Mouse (Mus musculus): ENCODE data around the gene Scn3b. TPM values are rescaled to one million over a fixed set of nuclear protein-coding genes. Genes with fewer than 3 reads are reported as not detected.

Scn3b gene
- polyA plus RNA-seq, 1 experiment = 0.38 TPM

- peak; percentile 99 for TF ChIP-seq CTCF (conservative IDR thresholded peaks at IDR 0.05; ENCODE audit: insufficient read depth, insufficient read length, low read depth, low read length)
- TF ChIP-seq POLR2A (IDR thresholded peaks at IDR 0.05; ENCODE audit: low read depth, low read length) = no peak
- no peak overlapping the region for H3K4me3 ChIP-seq (ENCODE audit: insufficient read depth, low read depth, low read length)
- H3K27ac ChIP-seq (ENCODE audit: insufficient read depth, low read depth, low read length) = no peak overlapping the region
- H3K36me3 ChIP-seq (ENCODE audit: control insufficient read depth, insufficient read depth, low read length) = no peaks in the 10 kb centered on the region
- 55% methylated on average over 19 of the region's 19 CpGs for WGBS
- no peaks in the 10 kb centered on the region for H3K27me3 ChIP-seq (replicated peaks; ENCODE audit: control insufficient read depth, insufficient read depth, low read length)
- DNase-seq = peak; percentile 94
- H3K4me1 ChIP-seq (ENCODE audit: control insufficient read depth, insufficient read depth, low read length) = peaks cover 14% of the 10 kb centered on the region
Observed at GRCm38 (mm10) chr9:40330609-40331382, 61.8 kb downstream of the Scn3b start.

- H3K36me3 ChIP-seq (ENCODE audit: control insufficient read depth, insufficient read depth, low read length) = no peaks in the 10 kb centered on the region
- H3K4me1 ChIP-seq (ENCODE audit: control insufficient read depth, insufficient read depth, low read length) = peaks cover 20% of the 10 kb centered on the region
- H3K4me3 ChIP-seq (ENCODE audit: insufficient read depth, low read depth, low read length) = no peak overlapping the region
- no peaks in the 10 kb centered on the region for H3K27me3 ChIP-seq (replicated peaks; ENCODE audit: control insufficient read depth, insufficient read depth, low read length)
- TF ChIP-seq CTCF (conservative IDR thresholded peaks at IDR 0.05; ENCODE audit: insufficient read depth, insufficient read length, low read depth, low read length) (no peak), POLR2A (IDR thresholded peaks at IDR 0.05; ENCODE audit: low read depth, low read length) (no peak)
- no peak for DNase-seq
- no peak overlapping the region for H3K27ac ChIP-seq (ENCODE audit: insufficient read depth, low read depth, low read length)
- WGBS = 78% methylated on average over 15 of the region's 15 CpGs
Observed at GRCm38 (mm10) chr9:40331411-40332286, 62.6 kb downstream of the Scn3b start.

GRCm38 (mm10) chr9:40332326-40332725 lies 63.3 kb downstream of the Scn3b start:
- WGBS = 88% methylated on average over 4 of the region's 4 CpGs
- Histone ChIP-seq H3K27ac (ENCODE audit: insufficient read depth, low read depth, low read length) (no peak overlapping the region), H3K27me3 (replicated peaks; ENCODE audit: control insufficient read depth, insufficient read depth, low read length) (no peaks in the 10 kb centered on the region), H3K4me1 (ENCODE audit: control insufficient read depth, insufficient read depth, low read length) (peaks cover 25% of the 10 kb centered on the region), H3K4me3 (ENCODE audit: insufficient read depth, low read depth, low read length) (no peak overlapping the region), H3K36me3 (ENCODE audit: control insufficient read depth, insufficient read depth, low read length) (no peaks in the 10 kb centered on the region)
- DNase-seq = no peak
- TF ChIP-seq CTCF (conservative IDR thresholded peaks at IDR 0.05; ENCODE audit: insufficient read depth, insufficient read length, low read depth, low read length) (no peak), POLR2A (IDR thresholded peaks at IDR 0.05; ENCODE audit: low read depth, low read length) (no peak)

GRCm38 (mm10) chr9:40332731-40333648 lies 64.0 kb downstream of the Scn3b start:
- TF ChIP-seq CTCF (conservative IDR thresholded peaks at IDR 0.05; ENCODE audit: insufficient read depth, insufficient read length, low read depth, low read length) = no peak
- TF ChIP-seq POLR2A (IDR thresholded peaks at IDR 0.05; ENCODE audit: low read depth, low read length) = no peak
- DNase-seq = peak; percentile 46
- WGBS = 57% methylated on average over 31 of the region's 31 CpGs
- Histone ChIP-seq H3K4me3 (ENCODE audit: insufficient read depth, low read depth, low read length) (no peak overlapping the region), H3K4me1 (ENCODE audit: control insufficient read depth, insufficient read depth, low read length) (peaks cover 30% of the 10 kb centered on the region), H3K27ac (ENCODE audit: insufficient read depth, low read depth, low read length) (no peak overlapping the region), H3K27me3 (replicated peaks; ENCODE audit: control insufficient read depth, insufficient read depth, low read length) (no peaks in the 10 kb centered on the region), H3K36me3 (ENCODE audit: control insufficient read depth, insufficient read depth, low read length) (no peaks in the 10 kb centered on the region)

- TF ChIP-seq CTCF (conservative IDR thresholded peaks at IDR 0.05; ENCODE audit: insufficient read depth, insufficient read length, low read depth, low read length) (peak; percentile 88), POLR2A (IDR thresholded peaks at IDR 0.05; ENCODE audit: low read depth, low read length) (no peak)
- H3K36me3 ChIP-seq (ENCODE audit: control insufficient read depth, insufficient read depth, low read length) = no peaks in the 10 kb centered on the region
- H3K4me3 ChIP-seq (ENCODE audit: insufficient read depth, low read depth, low read length) = no peak overlapping the region
- WGBS = 41% methylated on average over 9 of the region's 9 CpGs
- no peak overlapping the region for H3K27ac ChIP-seq (ENCODE audit: insufficient read depth, low read depth, low read length)
- H3K4me1 ChIP-seq (ENCODE audit: control insufficient read depth, insufficient read depth, low read length) = peaks cover 36% of the 10 kb centered on the region
- H3K27me3 ChIP-seq (replicated peaks; ENCODE audit: control insufficient read depth, insufficient read depth, low read length) = no peaks in the 10 kb centered on the region
- DNase-seq = peak; percentile 70
Observed at GRCm38 (mm10) chr9:40333649-40334396, 64.8 kb downstream of the Scn3b start.

- H3K27me3 ChIP-seq (replicated peaks; ENCODE audit: control insufficient read depth, insufficient read depth, low read length) = no peaks in the 10 kb centered on the region
- 90% methylated on average over 2 of the region's 2 CpGs for WGBS
- no peaks in the 10 kb centered on the region for H3K36me3 ChIP-seq (ENCODE audit: control insufficient read depth, insufficient read depth, low read length)
- TF ChIP-seq CTCF (conservative IDR thresholded peaks at IDR 0.05; ENCODE audit: insufficient read depth, insufficient read length, low read depth, low read length) (no peak), POLR2A (IDR thresholded peaks at IDR 0.05; ENCODE audit: low read depth, low read length) (no peak)
- no peak overlapping the region for H3K27ac ChIP-seq (ENCODE audit: insufficient read depth, low read depth, low read length)
- no peak for DNase-seq
- peaks cover 42% of the 10 kb centered on the region for H3K4me1 ChIP-seq (ENCODE audit: control insufficient read depth, insufficient read depth, low read length)
- H3K4me3 ChIP-seq (ENCODE audit: insufficient read depth, low read depth, low read length) = no peak overlapping the region
Observed at GRCm38 (mm10) chr9:40334617-40335016, 65.6 kb downstream of the Scn3b start.

Data from kidney, adult 2 months (tissue).